Mouse (Mus musculus): ENCODE measurements around the gene Phc3.

DNA sequence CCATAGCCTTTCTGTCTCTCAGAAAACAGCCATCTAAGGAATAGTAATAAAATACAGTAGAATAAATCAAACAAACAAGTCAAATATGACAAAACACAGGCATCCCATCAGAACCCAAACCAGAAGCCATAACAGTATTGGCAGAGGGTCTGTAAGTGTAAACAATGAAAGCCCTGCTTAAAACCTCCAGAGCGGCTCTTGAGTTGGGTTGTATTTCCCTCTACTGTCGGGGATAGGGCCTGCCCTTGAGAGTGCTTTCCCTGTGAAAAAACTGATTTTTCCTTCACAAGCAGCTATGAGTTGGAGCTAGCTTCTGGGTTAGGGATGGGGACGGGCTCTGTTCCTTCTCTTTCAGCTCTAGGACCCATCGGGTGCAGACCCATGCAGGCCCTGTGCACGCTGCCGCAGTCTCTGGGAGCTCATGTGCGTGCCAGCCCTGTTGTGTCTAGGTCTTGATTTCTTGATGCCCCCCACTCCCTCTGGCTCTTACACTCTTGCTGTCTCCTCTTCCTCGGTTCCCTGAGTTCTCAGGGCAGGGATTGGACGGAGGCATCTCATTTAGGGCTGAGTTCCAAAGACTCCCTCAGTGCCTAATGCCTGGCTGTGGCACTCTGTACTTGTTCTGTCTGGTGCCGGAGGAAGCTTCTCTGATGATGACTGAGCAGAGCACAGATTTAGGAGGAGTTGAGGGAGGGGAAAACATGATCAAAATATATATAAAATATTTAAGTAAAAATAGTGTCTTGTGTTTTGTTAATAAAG lies 46.6 kb upstream of the Phc3 start:
- no peak for TF ChIP-seq CTCF (IDR thresholded peaks at IDR 0.05; ENCODE audit: control insufficient read depth, insufficient read depth, insufficient replicate concordance, low read depth, low read length)
- no peak for TF ChIP-seq POLR2A (IDR thresholded peaks at IDR 0.05; ENCODE audit: control insufficient read depth, low read depth, low read length)
